Mouse (Mus musculus) lung, postnatal 14 days (tissue): ENCODE results near the gene D630003M21Rik.

Experiments
- DNase-seq: peaks from one replicate; pipeline ENCODE4 v3.0.0; 2021

D630003M21Rik gene

DNA sequence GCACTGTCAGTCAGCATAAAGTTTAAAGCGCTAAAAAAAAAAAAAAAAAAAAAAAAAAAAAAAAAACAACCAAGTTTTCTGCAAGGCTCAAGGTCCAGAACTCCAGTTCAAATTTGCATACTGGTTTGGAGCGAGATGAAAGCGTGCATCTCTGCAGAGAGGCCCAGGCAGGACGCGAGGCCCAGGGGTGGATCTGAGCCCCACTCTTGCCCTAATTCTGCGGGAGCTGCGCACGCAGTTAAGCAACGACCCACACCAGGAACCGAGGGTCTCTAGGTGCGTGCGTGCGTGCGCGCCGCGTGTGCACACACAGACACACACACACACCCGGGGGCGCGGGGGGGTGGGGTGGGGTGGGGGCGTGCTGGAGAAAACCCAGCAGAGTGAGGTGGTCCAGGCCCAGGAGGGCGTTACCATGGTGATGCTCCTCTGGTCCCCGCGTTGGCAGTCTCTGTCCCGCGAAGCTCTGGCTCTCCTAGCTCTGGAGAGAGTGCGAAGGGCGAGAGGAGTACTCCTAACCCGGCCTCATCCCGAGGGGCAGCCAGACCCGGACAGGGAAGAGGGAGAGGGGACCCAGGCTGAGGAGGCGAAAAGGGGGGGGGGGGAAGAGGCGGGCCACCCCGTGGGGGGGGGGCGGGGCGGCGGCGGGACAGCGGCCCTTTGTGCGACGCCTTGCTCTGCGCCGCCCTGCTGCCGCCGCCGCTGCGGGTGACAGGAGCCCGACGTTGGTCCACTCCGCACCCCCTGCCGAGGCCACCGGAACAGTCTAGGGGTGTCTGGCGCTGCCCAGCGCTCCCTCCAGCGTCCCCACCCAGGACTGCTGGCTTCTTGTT, at the start of gene D630003M21Rik:
Gene D630003M21Rik, minus strand, starts transcription at position 553 of the 833 bp plus-strand sequence.
- DNase-seq = no peak

DNA sequence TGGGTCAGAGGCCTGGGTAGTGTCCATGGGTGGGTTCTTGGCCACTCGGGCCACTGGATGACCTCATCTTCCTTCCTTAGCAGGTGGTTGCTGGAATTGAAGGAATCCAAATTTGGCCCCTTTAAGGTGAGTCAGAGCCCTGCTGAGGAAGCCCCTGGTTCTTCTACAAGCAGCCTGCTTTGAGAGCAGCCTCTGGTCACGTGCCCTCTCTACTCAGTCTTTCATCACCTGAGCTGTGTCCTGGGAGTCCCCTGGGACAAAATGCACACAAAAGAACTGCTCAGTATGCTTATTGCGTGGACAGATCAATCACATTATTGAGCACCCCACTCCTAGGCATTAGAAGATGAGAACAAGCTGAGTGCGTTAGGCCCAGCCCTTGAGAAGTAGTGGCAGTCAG, 47.9 kb upstream of the D630003M21Rik start:
- DNase-seq = no peak

DNA sequence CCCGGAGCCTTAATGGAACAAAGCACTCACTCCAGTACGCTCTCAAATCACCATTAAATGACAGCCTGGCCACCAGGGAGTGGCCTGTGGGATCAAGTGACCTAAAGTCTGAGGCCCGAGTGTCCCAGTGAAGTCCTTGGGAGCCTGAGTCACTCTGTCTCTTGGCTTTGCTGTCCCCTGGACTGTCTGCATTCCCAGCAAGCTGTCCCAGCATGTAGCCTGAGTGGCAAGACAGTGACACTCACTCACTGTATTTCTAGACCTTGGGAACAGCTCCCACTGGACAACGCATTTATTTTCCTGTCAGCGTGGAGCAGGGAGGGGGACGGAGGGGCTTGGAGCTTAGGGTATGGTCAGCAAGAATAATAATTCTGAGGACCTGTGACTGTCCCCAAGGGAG, 47.4 kb upstream of the D630003M21Rik start:
- no peak for DNase-seq

DNA sequence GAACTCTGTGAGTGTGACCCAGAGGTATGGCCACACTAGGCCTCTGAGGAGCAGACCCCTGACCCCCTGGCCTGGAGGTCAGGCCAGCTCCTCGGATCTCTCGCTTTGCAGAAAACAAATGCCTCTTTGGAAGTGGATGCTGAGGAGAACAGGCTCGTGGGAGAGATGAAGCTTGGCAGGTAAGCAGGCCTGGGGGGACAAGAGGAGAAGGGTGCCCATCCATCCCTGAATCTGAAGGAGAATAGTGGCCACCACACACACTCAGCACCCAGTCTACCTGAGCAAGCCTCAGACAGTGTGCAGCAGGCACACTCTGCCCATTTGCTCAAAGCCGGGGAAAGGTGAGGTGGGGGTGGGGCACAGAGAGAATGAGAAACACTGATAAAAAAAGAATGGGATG, 46.8 kb upstream of the D630003M21Rik start:
- DNase-seq = no peak

DNA sequence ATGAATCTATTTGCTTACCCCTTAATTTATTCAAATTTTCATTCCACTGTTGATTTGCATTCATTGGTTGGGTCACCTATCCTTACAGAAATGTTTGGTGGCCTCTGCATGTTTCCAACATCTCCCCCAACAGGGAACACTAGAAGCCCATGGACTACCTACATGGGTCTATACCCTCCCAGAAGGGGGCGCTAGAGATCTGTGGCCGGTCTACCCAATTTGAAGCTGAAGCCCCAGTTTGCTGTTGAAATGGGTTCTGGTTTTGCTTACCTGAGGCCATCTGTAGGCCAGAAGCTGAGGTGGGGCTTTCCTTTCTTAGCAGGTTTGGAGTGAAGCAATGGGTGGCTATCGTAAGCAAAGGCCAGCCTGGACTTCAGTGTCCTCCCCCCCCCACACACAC, 46.3 kb upstream of the D630003M21Rik start:
- no peak for DNase-seq

DNA sequence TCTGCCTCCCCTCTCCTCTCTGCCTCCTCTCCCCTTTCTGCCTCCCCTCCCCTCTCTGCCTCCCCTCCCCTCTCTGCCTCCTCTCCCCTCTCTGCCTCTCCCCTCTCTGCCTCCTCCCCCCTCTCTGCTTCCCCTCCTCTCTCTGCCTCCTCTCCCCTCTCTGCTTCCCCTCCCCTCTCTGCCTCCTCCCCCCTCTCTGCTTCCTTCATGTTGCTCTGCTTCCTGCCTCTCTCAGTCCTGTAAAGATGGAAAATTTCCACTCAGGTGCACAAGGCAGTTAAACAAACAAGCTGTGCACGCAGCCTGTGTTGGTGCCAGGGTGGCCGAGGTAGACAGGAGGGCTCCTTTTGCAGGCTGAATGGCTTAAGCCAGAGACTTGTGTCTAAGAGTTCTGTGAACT, 44.6 kb upstream of the D630003M21Rik start:
- DNase-seq = no peak

DNA sequence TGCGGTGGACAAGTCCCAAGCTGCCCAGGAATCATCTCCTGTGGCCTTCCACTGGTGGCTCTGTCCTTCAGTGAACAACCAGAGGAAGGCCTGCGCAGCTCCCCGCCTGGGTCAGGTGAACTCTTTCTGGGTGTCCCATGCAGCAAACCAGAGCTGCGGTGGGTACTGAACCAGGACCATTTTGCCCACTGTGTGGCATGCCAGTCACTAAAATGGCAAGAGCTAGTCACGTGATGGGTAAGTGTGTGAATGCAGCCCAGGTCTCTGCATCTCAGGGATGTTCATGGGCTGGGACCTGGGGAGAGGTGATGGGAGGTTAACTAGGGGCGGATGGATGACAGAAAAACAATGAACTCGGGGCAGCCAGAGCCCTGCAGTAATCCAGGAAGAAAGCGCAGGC, 41.0 kb upstream of the D630003M21Rik start:
- DNase-seq = no peak

DNA sequence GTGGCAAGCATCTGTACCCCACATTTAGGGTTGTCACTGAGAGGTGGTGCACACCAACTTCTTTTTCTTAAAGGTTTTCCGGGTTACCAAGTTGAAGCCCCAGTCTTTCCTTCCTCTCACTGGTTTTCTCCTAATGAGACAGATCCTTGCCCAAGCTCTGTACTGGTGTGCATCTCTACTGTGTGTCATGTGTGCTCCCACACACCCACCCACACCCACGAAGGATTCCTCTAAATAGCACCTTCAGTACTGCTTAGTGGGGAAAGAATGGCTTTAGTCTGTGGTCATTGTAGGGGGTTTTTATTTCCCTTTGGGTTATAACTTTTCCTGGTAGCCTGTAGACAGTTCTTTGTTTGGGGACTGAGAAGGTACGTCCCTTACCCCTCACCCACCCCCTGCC, 35.9 kb upstream of the D630003M21Rik start:
- no peak for DNase-seq

DNA sequence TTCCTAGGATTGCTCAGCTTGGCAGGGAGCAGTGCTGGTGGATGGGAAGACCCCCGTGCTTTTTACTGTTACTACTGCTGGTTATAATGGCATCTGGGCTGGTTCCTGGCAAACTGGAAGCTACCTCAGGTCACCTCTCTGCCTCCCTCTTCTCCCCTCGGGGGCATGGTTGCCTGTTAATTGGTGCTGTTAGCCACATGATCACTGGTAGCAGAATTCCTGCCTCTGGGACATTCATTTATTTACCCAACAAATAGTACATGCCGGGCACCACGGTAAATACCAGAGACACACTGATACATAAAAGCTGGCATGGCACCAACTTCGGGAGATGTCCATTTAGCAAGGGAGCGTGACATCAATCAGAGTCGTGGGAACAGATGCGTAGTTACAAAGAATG, 30.5 kb upstream of the D630003M21Rik start:
- DNase-seq = no peak

DNA sequence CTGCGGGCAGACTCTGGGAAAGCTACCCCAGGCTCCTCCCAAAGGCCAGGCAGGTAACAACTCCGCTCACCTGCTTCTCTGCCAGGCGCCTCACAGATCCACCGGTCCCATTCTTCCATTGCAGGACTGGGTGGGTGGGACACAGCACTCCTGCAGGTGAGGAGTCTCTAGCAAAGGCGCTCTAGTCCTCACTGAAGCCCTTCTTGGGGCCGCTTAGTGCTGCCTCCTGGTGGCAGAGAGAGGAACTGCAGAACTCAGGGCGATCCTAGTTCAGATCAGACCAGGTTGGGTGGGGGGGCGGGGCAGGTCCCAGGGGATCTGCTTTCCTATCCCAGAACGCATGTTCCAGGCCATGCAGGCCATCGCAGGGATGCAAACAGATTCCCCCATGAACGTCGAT, 29.8 kb upstream of the D630003M21Rik start:
- DNase-seq = peak; percentile 82

DNA sequence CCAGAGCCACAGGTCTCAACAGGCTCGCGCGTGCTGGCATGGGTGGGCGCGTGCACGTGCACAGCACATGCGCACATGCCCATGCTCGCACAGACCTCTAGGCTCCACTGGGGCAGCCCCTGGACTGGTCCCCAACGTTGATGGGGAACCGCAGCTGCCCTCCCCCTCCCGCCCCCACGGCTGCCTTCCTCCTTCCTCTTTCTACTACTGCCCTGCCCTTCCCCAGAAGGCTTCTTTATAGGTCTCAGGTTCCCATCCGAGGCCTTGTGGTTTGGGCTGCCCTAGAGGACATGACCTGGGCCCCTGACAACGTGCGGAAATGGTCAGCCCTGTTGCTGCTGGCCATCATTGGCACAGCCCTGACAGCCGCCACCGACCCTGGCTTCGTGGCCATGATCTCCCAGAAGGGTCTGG, 29.0 kb upstream of the D630003M21Rik start, which contains the start of gene Bpi:
Gene Bpi, plus strand, starts transcription at position 90 of the 414 bp plus-strand sequence.
- no peak for DNase-seq

DNA sequence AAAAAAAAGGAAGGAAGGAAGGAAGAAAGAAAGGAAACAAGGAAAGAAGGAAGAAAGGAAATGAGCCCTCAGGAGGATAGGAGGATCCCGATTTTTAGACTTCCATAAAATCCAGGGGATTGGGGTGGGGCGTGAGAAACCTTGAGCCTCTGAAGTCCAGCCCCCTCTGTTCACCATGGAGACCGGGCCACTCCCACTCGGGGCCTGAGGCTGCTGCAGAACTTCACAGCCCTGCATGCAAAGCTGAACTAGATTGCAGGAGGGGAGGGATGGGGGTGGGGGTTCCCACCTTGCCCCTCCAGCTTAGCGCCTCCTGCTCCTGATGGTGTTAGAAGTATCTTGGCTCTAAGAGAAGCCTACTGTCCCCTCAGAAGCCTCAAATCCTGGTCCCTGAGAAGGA, 27.9 kb upstream of the D630003M21Rik start:
- DNase-seq = no peak

DNA sequence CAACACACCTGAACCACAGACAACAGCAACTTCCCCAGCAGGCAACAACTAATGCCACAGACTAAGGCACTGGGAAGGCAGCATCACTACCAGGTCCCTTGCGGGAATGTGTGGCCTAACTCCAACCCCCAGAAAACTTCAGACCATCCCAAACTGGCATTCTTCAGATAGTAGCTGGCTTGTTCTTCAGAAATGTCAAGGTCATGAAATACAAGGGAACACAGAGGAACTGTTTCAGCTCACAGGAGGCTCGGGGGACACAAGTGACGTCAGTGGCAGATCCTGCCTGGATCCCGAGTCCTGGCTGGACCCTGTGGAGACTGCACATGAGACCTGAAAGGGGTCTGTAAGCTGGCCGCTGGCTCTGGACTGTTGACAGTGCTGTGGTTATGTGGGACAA, 24.8 kb upstream of the D630003M21Rik start:
- DNase-seq = no peak

DNA sequence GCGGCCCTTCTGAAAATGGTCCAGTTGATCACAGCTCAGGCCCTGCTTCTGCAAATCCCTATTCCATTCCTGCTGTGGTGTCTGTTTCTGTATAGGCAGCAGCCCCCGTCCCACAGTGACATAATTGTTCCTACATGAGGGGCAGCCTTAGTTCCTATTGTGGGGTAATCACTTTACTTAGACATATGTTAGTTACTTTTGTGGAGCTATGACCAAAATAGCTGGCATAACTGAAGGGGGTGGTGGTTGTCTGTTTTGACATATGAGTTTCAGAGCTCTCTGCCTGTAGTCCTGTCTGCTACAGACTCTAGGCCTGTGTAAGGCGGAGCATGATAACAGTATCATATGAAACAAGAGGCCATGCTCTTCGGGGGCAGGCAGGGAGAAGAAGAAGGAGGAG, 21.5 kb upstream of the D630003M21Rik start:
- DNase-seq = no peak

DNA sequence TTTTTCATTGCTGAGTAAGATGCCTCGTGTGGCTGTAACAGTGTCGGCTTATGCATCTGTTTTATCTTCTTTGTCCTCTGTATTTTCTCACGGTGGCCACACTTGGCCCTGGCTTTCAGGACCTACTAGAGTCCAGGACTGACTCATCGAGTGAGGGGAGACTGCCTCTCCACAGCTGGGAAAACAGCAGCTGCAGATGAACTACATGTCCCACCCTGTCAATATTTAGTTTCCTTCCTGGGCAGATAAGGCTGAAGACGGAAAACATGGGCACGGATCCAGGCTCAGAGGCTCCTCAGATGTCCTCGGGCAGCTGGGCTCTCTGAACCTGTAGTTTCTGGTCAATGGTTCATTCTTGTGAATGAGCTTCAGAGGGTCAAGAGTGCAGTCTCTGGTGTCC, 19.3 kb upstream of the D630003M21Rik start:
- DNase-seq = peak; percentile 76

DNA sequence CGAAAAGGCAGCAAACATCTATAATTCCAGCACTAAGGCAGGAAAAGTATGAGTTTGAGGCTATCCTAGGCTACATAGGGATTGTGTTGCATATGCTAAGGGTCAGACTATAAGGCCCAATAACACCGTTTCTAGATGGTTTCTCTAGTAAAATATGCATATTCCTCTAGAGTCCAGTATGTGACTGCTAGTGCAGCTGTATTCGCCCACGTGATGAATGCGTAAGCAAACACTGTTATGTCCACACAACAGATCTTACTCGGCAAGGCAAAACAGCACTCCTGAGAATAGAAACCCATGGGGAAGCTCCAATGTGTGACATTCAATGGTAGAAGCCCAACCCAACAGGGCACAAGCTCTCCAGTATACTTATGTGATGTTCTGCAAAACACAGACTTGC, 18.8 kb upstream of the D630003M21Rik start:
- no peak for DNase-seq

DNA sequence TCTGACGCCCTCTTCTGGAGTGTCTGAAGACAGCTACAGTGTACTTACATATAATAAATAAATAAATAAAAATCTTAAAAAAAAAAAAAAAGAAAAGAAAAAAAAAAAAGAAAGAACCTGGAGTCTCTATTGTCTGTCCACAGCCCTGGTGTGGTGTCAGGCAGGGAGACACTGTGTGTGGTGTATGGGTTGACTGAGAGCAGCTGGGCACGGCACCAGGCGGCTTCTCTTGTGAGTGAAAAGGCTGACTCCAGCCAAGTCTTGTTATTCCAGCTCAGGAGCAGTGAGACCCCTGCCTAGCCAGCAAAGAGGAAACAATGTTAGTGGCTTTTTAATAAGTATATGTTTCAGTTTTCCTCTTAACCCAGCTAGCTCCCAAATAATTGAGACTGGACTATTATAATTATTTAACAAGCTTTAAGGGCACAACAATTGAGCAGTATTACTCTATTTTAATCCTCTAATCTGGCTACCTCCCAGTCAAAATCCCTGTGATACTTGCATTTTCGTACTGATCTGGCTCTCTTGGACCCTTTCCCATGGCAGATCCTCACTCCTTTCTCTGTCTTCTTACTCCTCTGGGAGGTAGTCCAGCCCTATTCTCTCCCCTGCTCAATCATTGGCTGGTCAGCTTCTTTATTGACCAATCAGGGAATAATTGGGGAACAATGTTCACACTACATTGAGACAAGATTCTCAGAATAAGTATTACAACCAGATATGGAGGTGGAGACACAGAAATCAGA, 16.2 kb upstream of the D630003M21Rik start:
- no peak for DNase-seq

DNA sequence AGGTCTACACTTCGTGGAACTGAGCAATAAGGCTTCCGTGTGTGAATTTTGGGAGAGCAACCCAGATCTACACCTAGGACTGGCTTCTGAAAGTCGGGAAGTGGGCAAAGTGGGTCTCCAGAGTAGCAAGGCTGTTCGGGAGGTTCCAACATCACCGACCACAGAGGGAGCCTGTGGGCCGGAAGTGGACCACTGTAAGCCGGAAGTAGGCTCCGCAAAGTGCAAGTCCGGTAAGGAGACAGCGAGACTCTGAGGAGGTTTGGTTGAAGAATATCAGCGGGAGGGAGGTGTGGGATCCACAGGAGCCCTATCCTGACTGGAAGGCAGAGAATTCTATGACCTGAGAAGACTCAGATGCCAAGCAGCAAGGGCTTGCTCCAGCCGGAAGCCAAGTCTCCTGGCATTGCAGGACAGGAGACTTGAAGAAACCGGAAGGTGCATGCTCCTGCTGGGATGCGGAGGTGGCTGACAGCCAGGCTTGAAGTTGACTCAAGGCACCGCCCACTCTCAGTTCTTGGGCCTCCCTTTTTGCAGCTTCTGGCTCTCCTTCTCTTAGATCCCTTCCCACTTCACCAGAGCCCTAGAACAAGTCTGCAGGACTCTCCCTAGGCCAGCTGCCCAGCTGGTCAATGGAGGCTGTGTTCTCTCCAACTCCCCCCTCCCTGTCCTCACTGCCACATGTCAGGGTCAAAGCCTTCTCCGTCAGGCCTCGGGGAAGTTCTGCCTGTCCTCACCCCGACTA, 14.3 kb upstream of the D630003M21Rik start:
- DNase-seq = peak; percentile 55

DNA sequence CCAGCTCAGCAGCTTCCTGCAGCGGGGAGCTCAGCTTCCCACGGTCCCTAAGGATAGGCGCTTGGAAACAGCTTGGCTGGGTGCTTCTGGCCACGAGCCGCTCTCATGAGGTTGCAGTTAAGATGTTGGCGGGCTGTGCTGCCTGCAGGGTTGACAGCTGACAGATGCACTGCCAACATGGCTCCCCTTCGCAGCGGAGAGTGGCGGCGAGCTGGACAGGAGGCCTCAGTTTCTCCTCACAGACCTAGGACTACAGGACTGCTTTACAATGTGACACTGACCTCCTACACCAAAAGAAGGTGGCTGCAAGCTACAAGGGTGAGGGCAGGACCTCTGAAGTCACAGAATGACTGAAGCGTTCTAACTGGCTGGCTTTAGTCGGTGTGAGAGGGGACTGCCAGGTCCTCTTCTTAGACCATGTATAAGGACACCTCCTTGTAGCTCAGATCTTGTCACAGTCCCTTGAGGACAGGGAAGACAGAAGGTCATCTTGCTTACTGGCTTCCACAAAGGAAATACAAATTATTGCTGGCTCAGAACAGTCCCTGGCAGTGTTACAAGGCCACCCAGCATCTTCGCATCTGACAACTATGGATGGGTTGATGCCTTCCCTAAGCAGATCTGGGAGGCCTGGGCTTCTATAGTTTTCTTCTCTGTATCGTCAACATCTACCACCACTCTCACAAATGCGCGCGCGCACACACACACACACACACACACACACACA, 13.3 kb upstream of the D630003M21Rik start:
- DNase-seq = no peak

DNA sequence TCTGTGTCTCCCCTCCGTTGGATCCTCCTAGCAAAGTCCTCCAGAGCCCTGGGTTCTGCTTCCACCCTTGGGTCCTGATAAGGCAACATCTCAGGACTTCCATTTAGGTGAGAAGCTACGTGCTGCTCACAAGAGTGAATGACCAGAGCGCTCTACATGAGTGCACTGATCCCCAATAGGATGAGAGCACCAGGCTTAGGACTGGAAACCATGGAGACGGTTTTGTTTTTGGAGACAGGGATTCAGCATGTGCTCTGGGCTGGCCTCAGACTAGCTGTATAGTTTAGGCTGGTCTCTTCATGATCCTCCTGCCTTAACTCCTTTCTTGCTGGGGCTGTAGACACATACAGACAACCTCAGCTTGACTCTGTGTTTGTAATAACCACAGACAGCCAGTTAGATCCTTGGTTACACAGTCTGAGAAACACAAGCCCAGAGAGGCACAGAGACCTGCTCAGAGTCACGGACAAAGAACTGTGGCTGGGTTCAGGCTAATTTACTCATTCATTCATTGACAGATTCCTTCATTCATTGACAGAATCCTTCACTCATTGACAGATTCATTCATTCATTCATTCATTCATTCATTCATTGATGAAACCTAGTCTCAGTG, 12.2 kb upstream of the D630003M21Rik start:
- no peak for DNase-seq

DNA sequence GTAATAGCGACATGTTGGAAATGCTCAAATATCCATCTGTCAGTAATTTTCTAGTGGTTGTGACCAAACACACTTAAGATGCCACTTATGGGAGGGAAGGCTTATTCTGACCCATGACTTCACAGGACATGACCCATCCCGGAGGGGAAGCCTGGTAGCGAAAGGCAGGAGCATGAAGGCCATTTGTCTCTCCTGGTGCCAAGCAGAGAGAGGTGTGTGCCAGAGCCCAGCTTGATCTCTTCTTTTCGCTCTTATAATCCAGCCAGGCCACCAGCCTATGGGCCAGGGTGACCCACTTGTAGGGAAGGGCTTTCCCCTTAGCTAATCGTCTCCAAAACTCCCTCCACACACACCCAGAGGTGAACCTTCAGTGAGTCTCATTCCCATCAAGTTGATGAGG, 9.1 kb upstream of the D630003M21Rik start:
- DNase-seq = no peak

DNA sequence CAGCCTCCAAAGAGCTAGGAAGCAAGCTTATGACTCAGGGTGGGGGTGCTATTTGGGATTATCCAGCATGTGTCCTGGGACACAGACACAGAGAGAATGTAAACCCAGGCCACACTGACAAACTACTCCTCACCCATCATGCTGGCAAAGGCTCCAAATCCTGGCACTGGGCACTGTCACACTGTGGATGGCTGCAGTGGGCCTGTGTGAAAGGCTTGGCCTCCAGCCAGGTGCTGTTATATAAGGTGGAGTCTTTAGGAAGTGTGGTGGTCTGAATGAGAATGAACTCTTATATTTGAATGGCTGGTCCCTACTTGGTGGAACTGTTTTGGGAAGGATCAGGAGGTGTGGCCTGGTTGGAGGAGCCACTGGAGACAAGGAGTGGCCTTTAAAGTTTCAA, 7.7 kb upstream of the D630003M21Rik start:
- no peak for DNase-seq
